ENCODE assay signal across 23 mouse cellular contexts in genomic region chr5:137974724-137975123, GRCm38 (mm10). TPM values are rescaled to one million over a fixed set of nuclear protein-coding genes. Genes with fewer than 3 reads are reported as not detected.
"Had no signal": no experiment of that assay in that cellular context is flagged by ENCODE, and none has a peak within 500 bp of the region (broad histone marks: within the 10 kb centered on the region; RNA-seq: fewer than 3 reads in every experiment).

No protein-coding gene starts in this region.

- H3K9ac ChIP-seq: neural tube, embryonic 15.5 days; stomach, embryonic 15.5 days had no signal

- H3K36me3 ChIP-seq: neural tube, embryonic 15.5 days; stomach, embryonic 15.5 days had no signal

- H3K4me2 ChIP-seq: neural tube, embryonic 15.5 days; stomach, embryonic 15.5 days had no signal

- H3K27ac ChIP-seq: neural tube, embryonic 15.5 days; stomach, embryonic 15.5 days; stomach, postnatal 0 days had no signal

- H3K27me3 ChIP-seq: stomach, embryonic 15.5 days had no signal

- H3K4me1 ChIP-seq: neural tube, embryonic 15.5 days; stomach, embryonic 15.5 days had no signal

- DNase-seq: retina, postnatal 1 day; right cerebral cortex, postnatal 14 days; right cerebral cortex, postnatal 25 days; right cerebral cortex, postnatal 4 days; spleen, adult 18-20 months; thymus, adult 18-20 months; thymus, adult 2 months; thymus, postnatal 14 days; thymus, postnatal 25 days; thymus, postnatal 36 days; thymus, postnatal 4 days had no signal

- H3K4me3 ChIP-seq: neural tube, embryonic 15.5 days; stomach, embryonic 15.5 days had no signal

- H3K9me3 ChIP-seq: neural tube, embryonic 15.5 days; stomach, embryonic 15.5 days had no signal

RNA-seq across cellular contexts. Expression of gene Azgp1, which starts 6.6 kb away (rescaled TPM):
- total RNA-seq: neutrophil, adult 5-6 weeks had no signal
- polyA plus RNA-seq: neural tube, embryonic 14.5 days; neural tube, embryonic 15.5 days; small intestine, adult 2 months; spleen, adult 2 months; stomach, embryonic 14.5 days; thymus, adult 2 months had no signal

RNA-seq across cellular contexts. Expression of gene Gjc3, which starts 11.8 kb away (rescaled TPM):
- total RNA-seq: neutrophil, adult 5-6 weeks had no signal
- polyA plus RNA-seq: thymus, postnatal 0 days had no signal

RNA-seq across cellular contexts. Expression of gene Smok3a, which starts 46.3 kb away (rescaled TPM):
- total RNA-seq: neutrophil, adult 5-6 weeks had no signal
- polyA plus RNA-seq: neural tube, embryonic 14.5 days; neural tube, embryonic 15.5 days; small intestine, adult 2 months; spleen, adult 2 months; stomach, embryonic 14.5 days; stomach, embryonic 15.5 days; stomach, embryonic 16.5 days; stomach, postnatal 0 days; thymus, adult 2 months; thymus, postnatal 0 days; urinary bladder, adult 2 months had no signal

RNA-seq across cellular contexts. Expression of gene Smok3b, which starts 46.5 kb away (rescaled TPM):
- total RNA-seq: neutrophil, adult 5-6 weeks had no signal
- polyA plus RNA-seq: neural tube, embryonic 14.5 days; neural tube, embryonic 15.5 days; small intestine, adult 2 months; spleen, adult 2 months; stomach, embryonic 14.5 days; stomach, embryonic 15.5 days; stomach, embryonic 16.5 days; stomach, postnatal 0 days; thymus, adult 2 months; thymus, postnatal 0 days; urinary bladder, adult 2 months had no signal

RNA-seq across cellular contexts. Expression of gene Cyp3a13, which starts 53.3 kb away (rescaled TPM):
- total RNA-seq: neutrophil, adult 5-6 weeks had no signal
- polyA plus RNA-seq: neural tube, embryonic 14.5 days; neural tube, embryonic 15.5 days; spleen, adult 2 months; testis, adult 2 months had no signal
